Mouse (Mus musculus) lung, postnatal 0 days (tissue): ENCODE measurements around the gene Hnrnpm. TPM values are rescaled to one million over a fixed set of nuclear protein-coding genes. Genes with fewer than 3 reads are reported as not detected.
A peak's percentile ranks its signal among the peaks of the same experiment; 100 is the strongest.

Experiments
- ATAC-seq: fragments of 200-750 bp; cut with Nextera tagmentation; 2 replicates; pipeline ENCODE4 v1.8.0; 2017; ENCODE audit warnings: moderate library complexity
- DNase-seq: peaks from one replicate; pipeline ENCODE4 v3.0.0-alpha.2; 2016; ENCODE audit warnings: low spot score
- H3K27ac ChIP-seq: fragments of 300-500 bp; sonication (generic); 2 replicates; pipeline ENCODE4 v1.5.1; 2014; ENCODE audit warnings: antibody characterized with exemption, mild to moderate bottlenecking, low read length, mixed read lengths
- H3K27me3 ChIP-seq: fragments of 300-500 bp; sonication (generic); replicated peaks from 2 replicates; pipeline ENCODE4 v1.6.1; 2014; ENCODE audit warnings: low read length, mixed read lengths; ENCODE audit not compliant: insufficient read depth
- H3K36me3 ChIP-seq: fragments of 300-500 bp; sonication (generic); 2 replicates; pipeline ENCODE4 v1.6.1; 2014; ENCODE audit warnings: low read length, mixed read lengths; ENCODE audit not compliant: insufficient read depth
- H3K4me1 ChIP-seq: fragments of 300-500 bp; sonication (generic); 2 replicates; pipeline ENCODE4 v1.6.1; 2014; ENCODE audit warnings: antibody characterized with exemption, low read depth, low read length, mixed read lengths; ENCODE audit not compliant: insufficient read depth
- H3K4me2 ChIP-seq: fragments of 300-500 bp; sonication (generic); replicated peaks from 2 replicates; pipeline ENCODE4 v1.6.1; 2014; ENCODE audit warnings: low read depth, mild to moderate bottlenecking, low read length, moderate library complexity, mixed read lengths
- H3K4me3 ChIP-seq: fragments of 300-500 bp; sonication (generic); 2 replicates; pipeline ENCODE4 v1.5.1; 2014; ENCODE audit warnings: low read depth, low read length
- H3K9ac ChIP-seq: fragments of 300-500 bp; sonication (generic); replicated peaks from 2 replicates; pipeline ENCODE4 v1.6.1; 2014; ENCODE audit warnings: low read depth, mild to moderate bottlenecking
- H3K9me3 ChIP-seq: fragments of 300-500 bp; sonication (generic); 2 replicates; pipeline ENCODE4 v1.6.1; 2016; ENCODE audit warnings: low read length, mixed read lengths
- CTCF ChIP-seq: IDR thresholded peaks from 2 replicates; pipeline ENCODE4 v1.5.1; 2016; ENCODE audit warnings: antibody characterized with exemption, mild to moderate bottlenecking
- EP300 ChIP-seq: IDR thresholded peaks from 2 replicates; pipeline ENCODE4 v1.6.1; 2016; ENCODE audit warnings: antibody characterized with exemption, mild to moderate bottlenecking, control low read depth
- WGBS: fragments of 180-500 bp; shearing (Covaris S2); extraction: QIAGEN DNeasy Blood & Tissue Kit; methylation state at CpG from one replicate; pipeline ENCODE4 v1.1.7; 2014; 5-methylcytosine and 5-hydroxymethylcytosine counted together
- polyA plus RNA-seq: library from polyadenylated mRNA; unstranded; fragments of >200 nt; fragmentation: Nextera tagmentation; extraction: Ambion mirVana; gene quantifications from 2 replicates; pipeline ENCODE4 v1.2.1, GENCODE M21; 2015

Hnrnpm gene
- polyA plus RNA-seq, 1 experiment from 2014 or later: 112 TPM

DNA sequence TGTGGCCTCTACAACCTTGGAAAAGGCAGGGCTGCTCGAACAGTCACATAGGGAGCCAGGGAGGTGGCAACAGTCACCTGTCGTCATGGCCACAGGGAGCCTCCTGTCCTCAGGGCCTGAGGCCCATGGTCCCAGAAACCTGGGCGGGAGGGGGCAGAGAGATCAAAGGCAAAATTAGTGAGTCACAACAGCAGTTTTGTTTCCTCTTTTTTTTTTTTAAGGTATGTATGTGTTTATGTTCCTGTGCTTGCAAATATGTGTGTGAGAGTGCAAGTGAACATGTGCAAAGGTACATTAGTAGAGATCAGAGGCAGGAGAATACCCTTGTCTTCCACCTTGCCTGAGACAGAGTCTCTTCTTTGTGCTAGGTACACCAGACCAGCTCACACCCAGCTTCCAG lies 23.2 kb upstream of the Hnrnpm start:
- Histone ChIP-seq H3K4me2 (no peak overlapping the region), H3K9me3 (no peaks in the 10 kb centered on the region), H3K36me3 (peaks cover 4% of the 10 kb centered on the region), H3K9ac (no peak overlapping the region), H3K27ac (no peak overlapping the region), H3K4me3 (no peak overlapping the region), H3K4me1 (no peaks in the 10 kb centered on the region), H3K27me3 (no peaks in the 10 kb centered on the region)
- WGBS: 78% methylated on average over 3 of the region's 3 CpGs
- ATAC-seq (no peak), DNase-seq (no peak)
- TF ChIP-seq EP300 (no peak), CTCF (no peak)

GRCm38 (mm10) chr17:33703091-33703490 lies 16.4 kb upstream of the Hnrnpm start:
- no peaks in the 10 kb centered on the region for H3K27me3 ChIP-seq
- no peak overlapping the region for H3K4me3 ChIP-seq
- DNase-seq: no peak
- no peak overlapping the region for H3K9ac ChIP-seq
- no peaks in the 10 kb centered on the region for H3K9me3 ChIP-seq
- H3K4me2 ChIP-seq: no peak overlapping the region
- TF ChIP-seq EP300 (no peak), CTCF (no peak)
- WGBS: 86% methylated on average over 9 of the region's 9 CpGs
- H3K36me3 ChIP-seq: peaks cover 18% of the 10 kb centered on the region; the same call in 1 of the 2 replicates
- H3K4me1 ChIP-seq: no peaks in the 10 kb centered on the region
- ATAC-seq: no peak
- H3K27ac ChIP-seq: no peak overlapping the region

DNA sequence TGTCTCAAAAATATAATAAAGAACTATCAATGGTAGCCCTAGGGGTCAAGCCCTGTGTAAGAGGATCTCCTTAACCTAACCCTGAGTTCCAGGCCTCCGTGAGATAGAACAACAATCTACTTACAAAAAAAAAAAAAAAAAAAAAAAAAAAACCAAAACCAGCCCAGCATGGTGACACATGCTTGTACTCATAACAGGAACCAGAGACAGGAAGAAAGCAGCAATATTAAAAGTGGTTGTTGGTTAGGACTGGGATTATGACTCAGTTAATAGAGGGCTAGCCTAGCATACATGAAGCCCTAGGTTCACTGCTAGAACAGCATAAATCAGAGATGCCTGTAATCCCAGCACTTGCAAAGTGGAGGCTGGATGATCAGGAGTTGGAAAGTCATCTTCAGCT lies 15.5 kb upstream of the Hnrnpm start:
- TF ChIP-seq EP300 (no peak), CTCF (no peak)
- no peak for ATAC-seq
- Histone ChIP-seq H3K4me3 (no peak overlapping the region), H3K4me1 (no peaks in the 10 kb centered on the region), H3K27ac (no peak overlapping the region), H3K27me3 (no peaks in the 10 kb centered on the region), H3K9me3 (no peaks in the 10 kb centered on the region), H3K4me2 (no peak overlapping the region), H3K9ac (no peak overlapping the region), H3K36me3 (peaks cover 22% of the 10 kb centered on the region; the same call in 1 of the 2 replicates)
- no peak for DNase-seq
- WGBS: 57% methylated on average over 1 of the region's 1 CpGs

DNA sequence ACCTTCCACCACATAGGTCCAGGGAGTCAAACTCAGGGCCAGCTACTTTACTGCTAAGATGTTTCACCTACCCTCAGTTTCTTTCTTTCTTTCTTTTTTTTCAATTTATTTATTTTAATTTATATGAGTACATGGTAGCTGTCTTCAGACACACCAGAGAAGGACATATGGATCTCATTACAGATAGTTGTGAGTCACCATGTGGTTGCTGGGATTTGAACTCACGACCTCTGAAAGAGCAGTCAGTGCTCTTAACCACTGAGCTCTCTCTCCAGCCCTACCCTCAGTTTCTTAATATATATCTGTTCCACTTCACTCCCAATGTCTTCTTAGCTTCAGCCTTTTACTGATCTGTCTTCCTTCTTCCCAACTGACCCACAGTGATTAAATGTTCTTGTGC lies 8.8 kb upstream of the Hnrnpm start:
- peaks cover 41% of the 10 kb centered on the region; the same call in 1 of the 2 replicates for H3K36me3 ChIP-seq
- TF ChIP-seq EP300 (no peak), CTCF (no peak)
- no peaks in the 10 kb centered on the region for H3K4me1 ChIP-seq
- H3K27me3 ChIP-seq: no peaks in the 10 kb centered on the region
- WGBS: 83% methylated on average over 1 of the region's 1 CpGs
- no peak for ATAC-seq
- H3K27ac ChIP-seq: no peak overlapping the region
- no peak overlapping the region for H3K9ac ChIP-seq
- H3K4me3 ChIP-seq: no peak overlapping the region
- H3K9me3 ChIP-seq: no peaks in the 10 kb centered on the region
- no peak for DNase-seq
- no peak overlapping the region for H3K4me2 ChIP-seq

GRCm38 (mm10) chr17:33685249-33685653 lies 1.4 kb downstream of the Hnrnpm start:
- Histone ChIP-seq H3K4me2 (peak overlapping the region; percentile 64), H3K36me3 (no peaks in the 10 kb centered on the region), H3K9me3 (no peaks in the 10 kb centered on the region), H3K4me1 (peaks cover 13% of the 10 kb centered on the region; the same call in 1 of the 2 replicates), H3K27ac (peak overlapping the region; percentile 97), H3K4me3 (peak overlapping the region; percentile 80), H3K9ac (peak overlapping the region; percentile 96), H3K27me3 (no peaks in the 10 kb centered on the region)
- ATAC-seq (peak; percentile 99), DNase-seq (peak; percentile 99)
- TF ChIP-seq EP300 (no peak), CTCF (peak; percentile 21; the same call in 1 of the 2 replicates)
- under 1% methylated on average over 37 of the region's 42 CpGs for WGBS

- H3K4me1 ChIP-seq: peaks cover 13% of the 10 kb centered on the region; the same call in 1 of the 2 replicates
- WGBS: under 1% methylated on average over 41 of the region's 44 CpGs
- TF ChIP-seq EP300 (no peak), CTCF (peak; percentile 64)
- peak overlapping the region; percentile 80 for H3K4me3 ChIP-seq
- H3K27ac ChIP-seq: peak overlapping the region; percentile 97
- H3K9me3 ChIP-seq: no peaks in the 10 kb centered on the region
- DNase-seq (peak; percentile 71), ATAC-seq (peak; percentile 76)
- peak overlapping the region; percentile 96 for H3K9ac ChIP-seq
- H3K4me2 ChIP-seq: peak overlapping the region; percentile 64
- H3K36me3 ChIP-seq: no peaks in the 10 kb centered on the region
- no peaks in the 10 kb centered on the region for H3K27me3 ChIP-seq
Measured at GRCm38 (mm10) chr17:33684671-33685231, 1.9 kb downstream of the Hnrnpm start.
